Mouse (Mus musculus) E14TG2a.4 (cell line): Measurements from ENCODE around the gene Rhbdd2.

Experiments used
- CTCF ChIP-seq: conservative IDR thresholded peaks from 2 replicates; pipeline ENCODE4 v1.5.1; 2014; ENCODE audit warnings: low read length
- NANOG ChIP-seq: IDR thresholded peaks from 2 replicates; pipeline ENCODE4 v1.6.1; 2014; ENCODE audit warnings: borderline replicate concordance, low read length, mixed read lengths

DNA sequence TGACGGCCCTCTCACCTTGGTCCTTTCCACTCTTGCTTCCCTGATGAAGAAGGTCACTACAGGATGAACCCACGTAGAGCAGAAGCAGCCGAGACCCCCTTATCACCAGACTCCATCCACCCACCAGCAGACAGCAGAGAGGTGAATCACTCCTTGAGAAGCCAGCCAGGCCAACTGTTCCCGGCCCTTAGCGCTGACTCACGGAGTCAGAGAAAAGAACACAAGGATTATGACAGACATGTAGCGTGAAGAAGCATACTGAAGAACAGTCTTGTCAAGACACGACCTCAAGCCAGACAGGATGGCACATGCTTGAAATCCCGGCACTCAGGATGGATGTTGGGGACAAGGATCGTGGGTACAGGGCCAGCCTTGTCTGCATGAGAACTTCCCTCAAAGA lies 10.7 kb upstream of the Rhbdd2 start:
- TF ChIP-seq CTCF (no peak), NANOG (no peak)
